24 mouse cellular contexts compared by ENCODE assay signal in genomic region chr7:3284604-3285003, GRCm38 (mm10). TPM values are rescaled to one million over a fixed set of nuclear protein-coding genes. Genes with fewer than 3 reads are reported as not detected.
DNase-seq lines count a peak whose midpoint lies in the region; TF ChIP-seq lines count a peak whose summit lies in the region.
"Had no signal": no experiment of that assay in that cellular context is flagged by ENCODE, and none has a peak within 500 bp of the region (broad histone marks: within the 10 kb centered on the region; RNA-seq: fewer than 3 reads in every experiment).

No protein-coding gene starts in this region.

- no peaks in the 10 kb centered on the region for H3K9me3 ChIP-seq in E14TG2a.4 (ENCODE audit: low read length)
- H3K9me3 ChIP-seq: embryonic facial prominence, embryonic 13.5 days; embryonic facial prominence, embryonic 15.5 days; forebrain, embryonic 10.5 days; forebrain, embryonic 12.5 days had no signal

- peaks cover 54% of the 10 kb centered on the region for H3K4me1 ChIP-seq in E14TG2a.4 (replicated peaks; ENCODE audit: low read depth, low read length)
- H3K4me1 ChIP-seq: embryonic facial prominence, embryonic 15.5 days; forebrain, embryonic 12.5 days had no signal

- H3K4me3 ChIP-seq in E14TG2a.4 (replicated peaks; ENCODE audit: low read length) = 0 out of 2 replicates have a peak overlapping the region, but pooled peaks have one; percentile 13
- H3K4me3 ChIP-seq: embryonic facial prominence, embryonic 13.5 days; embryonic facial prominence, embryonic 15.5 days; erythroblast, embryonic 14.5 days; forebrain, embryonic 10.5 days; forebrain, embryonic 12.5 days; gastrocnemius, adult 2 months had no signal

- no peaks in the 10 kb centered on the region for H3K36me3 ChIP-seq in E14TG2a.4 (ENCODE audit: insufficient read depth, low read length)
- H3K36me3 ChIP-seq: embryonic facial prominence, embryonic 13.5 days; embryonic facial prominence, embryonic 15.5 days; forebrain, embryonic 10.5 days; forebrain, embryonic 12.5 days had no signal

- no peak for TF ChIP-seq CTCF in E14TG2a.4 (conservative IDR thresholded peaks at IDR 0.05; ENCODE audit: low read length)

- intact Hi-C loops in heart, postnatal 36 days (cut with DNase I) = loop anchor here (5.0 kb wide), 1 partner anchor 1213 kb away; no protein-coding TSS in a partner anchor

- DNase-seq in adrenal gland, adult (ENCODE audit: inconsistent age in 2 of 2, low spot score in 1 of 2) = peak; percentile 67 to 75
- no peak for DNase-seq in adrenal gland, adult 18-20 months (ENCODE audit: low spot score in 2 of 2)
- DNase-seq in adrenal gland, postnatal 14 days = peak; percentile 31
- DNase-seq in adrenal gland, postnatal 25 days = no peak
- DNase-seq in A20 (ENCODE audit: low read depth, low spot score) = peak; percentile 55
- no peak for DNase-seq in heart, postnatal 36 days
- no peak for DNase-seq in liver
- DNase-seq: adrenal gland, adult 8-10 months; cerebellum, adult 11 months; cerebellum, adult 18-20 months; cerebellum, adult 8-10 months; cerebellum, adult 9-11 months; cerebellum, postnatal 14 days; cerebellum, postnatal 36 days; embryo, embryonic 11 days; gastrocnemius, adult 2 months had no signal

- no peaks in the 10 kb centered on the region for H3K27me3 ChIP-seq in E14TG2a.4 (ENCODE audit: insufficient read depth, low read length)
- H3K27me3 ChIP-seq: embryonic facial prominence, embryonic 13.5 days; embryonic facial prominence, embryonic 15.5 days; forebrain, embryonic 12.5 days had no signal

RNA-seq across cellular contexts. Expression of gene Myadm, which starts 4.3 kb away (rescaled TPM):
- 10 to 100 TPM; 55.9 to 68.6 TPM for total RNA-seq in adrenal gland, adult 18-20 months (2021)
- 94.6 and 99.3 TPM in 2 replicates for total RNA-seq in adrenal gland, postnatal 14 days (2021)
- total RNA-seq in adrenal gland, postnatal 25 days (2021) = 64.5 and 71.5 TPM in 2 replicates
- 100 to 1,000 TPM; 160 to 162 TPM for total RNA-seq in heart, postnatal 36 days (2021)

RNA-seq across cellular contexts. Expression of gene Prkcg, which starts 4.4 kb away (rescaled TPM):
- total RNA-seq in adrenal gland, adult 18-20 months (2021) = 1 to 10 TPM in 1 of 2 experiments, under 1 TPM in 1; 0.36 to 1.1 TPM
- total RNA-seq in adrenal gland, postnatal 14 days (2021) = 2.1 and 2.3 TPM in 2 replicates
- 1.0 and 1.2 TPM in 2 replicates for total RNA-seq in adrenal gland, postnatal 25 days (2021)
- total RNA-seq in heart, postnatal 36 days (2021) = 1 to 10 TPM; 1.8 to 2.5 TPM
- total RNA-seq: common myeloid progenitor, adult 5-6 weeks; MEL had no signal

RNA-seq across cellular contexts. Expression of gene Nlrp12, which starts 35.1 kb away (rescaled TPM):
- total RNA-seq in adrenal gland, adult 18-20 months (2021) = under 1 TPM in 1 of 2 experiments, not detected in 1; 0.20 TPM
- total RNA-seq in adrenal gland, postnatal 14 days (2021) = 0.15 TPM in 1 of 2 replicates, not detected in the other
- not detected in 2 replicates for total RNA-seq in adrenal gland, postnatal 25 days (2021)
- total RNA-seq in heart, postnatal 36 days (2021) = not detected
- total RNA-seq: gastrocnemius, adult 2 months; MEL had no signal

RNA-seq across cellular contexts. Expression of gene Cacng7, which starts 48.2 kb away (rescaled TPM):
- 10 to 100 TPM in 1 of 2 experiments, 1 to 10 TPM in 1; 8.9 to 16.6 TPM for total RNA-seq in adrenal gland, adult 18-20 months (2021)
- total RNA-seq in adrenal gland, postnatal 14 days (2021) = 7.3 and 10.9 TPM in 2 replicates
- 6.6 and 10.1 TPM in 2 replicates for total RNA-seq in adrenal gland, postnatal 25 days (2021)
- total RNA-seq in heart, postnatal 36 days (2021) = 1 to 10 TPM; 3.7 to 4.7 TPM
- total RNA-seq: common myeloid progenitor, adult 5-6 weeks had no signal

Comparison
In these comparisons a context has a peak if more than half of its experiments do, and no peak if none do; other contexts are left out.
1. DNase-seq: peak in adrenal gland, adult (2 of 2), adrenal gland, postnatal 14 days (single experiment) and A20 (single experiment); none in adrenal gland, adult 18-20 months (0 of 2), adrenal gland, postnatal 25 days (single experiment), heart, postnatal 36 days (0 of 2) and liver (single experiment).